Mouse (Mus musculus) neural tube, embryonic 12.5 days (tissue): ENCODE data around the gene Wdr31. TPM values are rescaled to one million over a fixed set of nuclear protein-coding genes. Genes with fewer than 3 reads are reported as not detected.
"Not testable (repeated sequence)": the region's sequence is repeated elsewhere in the genome, so short reads cannot be mapped to it uniquely, and the experiment has no call there.

Experiments used
- ATAC-seq: fragments of 200-750 bp; cut with Nextera tagmentation; 2 replicates; pipeline ENCODE4 v1.8.0; 2017; ENCODE audit warnings: low read depth, mild to moderate bottlenecking, moderate TSS enrichment, moderate library complexity; ENCODE audit not compliant: low FRiP score
- H3K27ac ChIP-seq: fragments of 300-500 bp; sonication (generic); 2 replicates; pipeline ENCODE4 v1.5.1; 2016
- H3K27me3 ChIP-seq: fragments of 300-500 bp; sonication (generic); replicated peaks from 2 replicates; pipeline ENCODE4 v1.6.1; 2016; ENCODE audit warnings: mild to moderate bottlenecking
- H3K36me3 ChIP-seq: fragments of 300-500 bp; sonication (generic); 2 replicates; pipeline ENCODE4 v1.6.1; 2016; ENCODE audit warnings: mild to moderate bottlenecking
- H3K4me1 ChIP-seq: fragments of 300-500 bp; sonication (generic); 2 replicates; pipeline ENCODE4 v1.6.1; 2016
- H3K4me2 ChIP-seq: fragments of 300-500 bp; sonication (generic); replicated peaks from 2 replicates; pipeline ENCODE4 v1.6.1; 2016; ENCODE audit warnings: mild to moderate bottlenecking
- H3K4me3 ChIP-seq: fragments of 300-500 bp; sonication (generic); 2 replicates; pipeline ENCODE4 v1.5.1; 2016
- H3K9ac ChIP-seq: fragments of 300-500 bp; sonication (generic); 2 replicates; pipeline ENCODE4 v1.6.1; 2016; ENCODE audit warnings: mild to moderate bottlenecking
- H3K9me3 ChIP-seq: fragments of 300-500 bp; sonication (generic); 2 replicates; pipeline ENCODE4 v1.6.1; 2016; ENCODE audit warnings: mild to moderate bottlenecking
- WGBS: fragments of 180-500 bp; shearing (Covaris S2); methylation state at CpG from one replicate; pipeline ENCODE4 v1.1.7; 2016; 5-methylcytosine and 5-hydroxymethylcytosine counted together
- polyA plus RNA-seq: library from polyadenylated mRNA; unstranded; fragments of >200 nt; fragmentation: Nextera tagmentation; extraction: Ambion mirVana; gene quantifications from 2 replicates; pipeline ENCODE4 v1.2.1, GENCODE M21; 2016

Wdr31 gene
- polyA plus RNA-seq, 1 experiment from 2014 or later: 6.8 TPM

GRCm38 (mm10) chr4:62492682-62493081 lies 22.0 kb upstream of the Wdr31 start:
- WGBS: 79% methylated on average over 2 of the region's 2 CpGs

GRCm38 (mm10) chr4:62487914-62488313 lies 17.2 kb upstream of the Wdr31 start:
- Histone ChIP-seq H3K36me3 (no peaks in the 10 kb centered on the region), H3K9ac (no peak overlapping the region), H3K9me3 (no peaks in the 10 kb centered on the region), H3K4me2 (no peak overlapping the region), H3K27me3 (no peaks in the 10 kb centered on the region), H3K4me1 (no peaks in the 10 kb centered on the region), H3K4me3 (no peak overlapping the region), H3K27ac (no peak overlapping the region)
- WGBS: 73% methylated on average over 2 of the region's 2 CpGs
- no peak for ATAC-seq

More at GRCm38 (mm10) chr4:62492682-62493081, 22.0 kb upstream of the Wdr31 start:
- H3K4me2 ChIP-seq: no peak overlapping the region
- H3K36me3 ChIP-seq: 0 out of 2 replicates have a peak, but pooled peaks cover 6% of the 10 kb centered on the region
- no peak overlapping the region for H3K4me3 ChIP-seq
- ATAC-seq: no peak
- H3K27me3 ChIP-seq: no peaks in the 10 kb centered on the region
- no peaks in the 10 kb centered on the region for H3K9me3 ChIP-seq
- H3K4me1 ChIP-seq: no peaks in the 10 kb centered on the region
- no peak overlapping the region for H3K9ac ChIP-seq
- H3K27ac ChIP-seq: no peak overlapping the region

- Histone ChIP-seq H3K4me3 (no peak overlapping the region), H3K27me3 (no peaks in the 10 kb centered on the region), H3K27ac (no peak overlapping the region), H3K9me3 (no peaks in the 10 kb centered on the region), H3K4me2 (no peak overlapping the region), H3K4me1 (no peaks in the 10 kb centered on the region), H3K36me3 (no peaks in the 10 kb centered on the region), H3K9ac (no peak overlapping the region)
- no peak for ATAC-seq
- 94% methylated on average over 5 of the region's 5 CpGs for WGBS
Observed at GRCm38 (mm10) chr4:62487172-62487571, 16.5 kb upstream of the Wdr31 start.

- no peak overlapping the region for H3K9ac ChIP-seq
- ATAC-seq: no peak
- no peak overlapping the region for H3K27ac ChIP-seq
- WGBS: 95% methylated on average over 15 of the region's 15 CpGs
- no peaks in the 10 kb centered on the region for H3K9me3 ChIP-seq
- H3K4me1 ChIP-seq: no peaks in the 10 kb centered on the region
- no peak overlapping the region for H3K4me2 ChIP-seq
- no peaks in the 10 kb centered on the region for H3K36me3 ChIP-seq
- no peak overlapping the region for H3K4me3 ChIP-seq
- 0 out of 2 replicates have a peak, but pooled peaks cover under 1% of the 10 kb centered on the region for H3K27me3 ChIP-seq
Observed at GRCm38 (mm10) chr4:62486162-62486696, 15.5 kb upstream of the Wdr31 start.

GRCm38 (mm10) chr4:62485450-62486161 lies 14.9 kb upstream of the Wdr31 start:
- Histone ChIP-seq H3K4me3 (no peak overlapping the region), H3K4me2 (no peak overlapping the region), H3K9ac (no peak overlapping the region), H3K27ac (no peak overlapping the region), H3K27me3 (peaks cover 6% of the 10 kb centered on the region; the same call in 1 of the 2 replicates), H3K4me1 (no peaks in the 10 kb centered on the region), H3K36me3 (no peaks in the 10 kb centered on the region), H3K9me3 (no peaks in the 10 kb centered on the region)
- ATAC-seq: no peak
- WGBS: 88% methylated on average over 8 of the region's 8 CpGs

- Histone ChIP-seq H3K27me3 (peaks cover 13% of the 10 kb centered on the region), H3K4me3 (no peak overlapping the region), H3K36me3 (no peaks in the 10 kb centered on the region), H3K27ac (no peak overlapping the region), H3K4me2 (no peak overlapping the region), H3K9ac (no peak overlapping the region), H3K4me1 (peaks cover 2% of the 10 kb centered on the region; the same call in 1 of the 2 replicates), H3K9me3 (no peaks in the 10 kb centered on the region)
- no peak for ATAC-seq
- 86% methylated on average over 3 of the region's 3 CpGs for WGBS
Observed at GRCm38 (mm10) chr4:62484928-62485327, 14.2 kb upstream of the Wdr31 start.

- Histone ChIP-seq H3K9me3 (no peaks in the 10 kb centered on the region), H3K4me2 (no peak overlapping the region), H3K9ac (no peak overlapping the region), H3K36me3 (no peaks in the 10 kb centered on the region), H3K27ac (no peak overlapping the region), H3K27me3 (peaks cover 17% of the 10 kb centered on the region), H3K4me1 (peaks cover 6% of the 10 kb centered on the region; the same call in 1 of the 2 replicates), H3K4me3 (no peak overlapping the region)
- 56% methylated on average over 10 of the region's 10 CpGs for WGBS
- ATAC-seq: no peak
Observed at GRCm38 (mm10) chr4:62480709-62481605, 10.3 kb upstream of the Wdr31 start.

- Histone ChIP-seq H3K4me1 (peaks cover 6% of the 10 kb centered on the region; the same call in 1 of the 2 replicates), H3K9ac (peak within 1 kb of the TSS; percentile 38; the same call in 1 of the 2 replicates), H3K4me2 (peak within 1 kb of the TSS; percentile 82), H3K36me3 (no peaks in the 10 kb centered on the region), H3K4me3 (peak within 1 kb of the TSS; percentile 40), H3K9me3 (no peaks in the 10 kb centered on the region), H3K27ac (no peak within 1 kb of the TSS), H3K27me3 (peaks cover 17% of the 10 kb centered on the region)
- ATAC-seq: peak; percentile 67
- 2% methylated on average over 71 of the region's 71 CpGs for WGBS
Observed at GRCm38 (mm10) chr4:62479937-62480708, 9.4 kb upstream of the Wdr31 start, which contains the start of gene Bspry. Gene Bspry, plus strand, starts transcription at chr4:62480053.

- H3K36me3 ChIP-seq, H3K27ac ChIP-seq, ATAC-seq, H3K4me1 ChIP-seq, H3K9ac ChIP-seq, H3K9me3 ChIP-seq: not testable (repeated sequence)
- peak overlapping the region; percentile 40 for H3K4me3 ChIP-seq
- peak overlapping the region; percentile 82 for H3K4me2 ChIP-seq
- 15% methylated on average over 11 of the region's 11 CpGs for WGBS
- peaks cover 17% of the 10 kb centered on the region for H3K27me3 ChIP-seq
Observed at GRCm38 (mm10) chr4:62479593-62479936, 8.9 kb upstream of the Wdr31 start.

- Histone ChIP-seq H3K27ac (no peak overlapping the region), H3K36me3 (no peaks in the 10 kb centered on the region), H3K4me1 (peaks cover 6% of the 10 kb centered on the region; the same call in 1 of the 2 replicates), H3K4me2 (no peak overlapping the region), H3K27me3 (peaks cover 17% of the 10 kb centered on the region), H3K4me3 (no peak overlapping the region), H3K9ac (no peak overlapping the region), H3K9me3 (no peaks in the 10 kb centered on the region)
- no peak for ATAC-seq
- WGBS: 87% methylated on average over 6 of the region's 6 CpGs
Observed at GRCm38 (mm10) chr4:62477542-62478244, 7.0 kb upstream of the Wdr31 start.

- H3K9ac ChIP-seq: no peak overlapping the region
- no peaks in the 10 kb centered on the region for H3K36me3 ChIP-seq
- H3K4me3 ChIP-seq: no peak overlapping the region
- WGBS: 90% methylated on average over 6 of the region's 6 CpGs
- no peak for ATAC-seq
- no peaks in the 10 kb centered on the region for H3K9me3 ChIP-seq
- H3K4me2 ChIP-seq: no peak overlapping the region
- peaks cover 12% of the 10 kb centered on the region for H3K27me3 ChIP-seq
- H3K27ac ChIP-seq: no peak overlapping the region
- peaks cover 6% of the 10 kb centered on the region; the same call in 1 of the 2 replicates for H3K4me1 ChIP-seq
Observed at GRCm38 (mm10) chr4:62475793-62476192, 5.1 kb upstream of the Wdr31 start.
